ENCODE assay signal across 8 mouse cellular contexts in genomic region chr4:86696890-86697289, GRCm38 (mm10). TPM values are rescaled to one million over a fixed set of nuclear protein-coding genes. Genes with fewer than 3 reads are reported as not detected.
A peak's percentile ranks its signal among the peaks of the same experiment; 100 is the strongest.
DNase-seq lines count a peak whose midpoint lies in the region; ATAC-seq and TF ChIP-seq lines count a peak whose summit lies in the region.

No protein-coding gene starts in this region.

- TF ChIP-seq EP300 in liver, postnatal 0 days (IDR thresholded peaks at IDR 0.05; ENCODE audit: low read depth) = no peak

- peak; percentile 39 for DNase-seq in ovary, postnatal 14 days (ENCODE audit: low spot score)
- no peak for DNase-seq in ovary, adult 18-20 months (ENCODE audit: low spot score)
- DNase-seq in T-cell, adult 2 months (ENCODE audit: low spot score) = peak; percentile 48
- DNase-seq in embryonic facial prominence, embryonic 11.5 days (ENCODE audit: low spot score) = peak; percentile 85
- peak; percentile 36 for DNase-seq in liver, postnatal 0 days
- DNase-seq in gastrocnemius, adult 8-10 months (ENCODE audit: low spot score in 2 of 2) = no peak

- peak overlapping the region; percentile 25; the same call in 1 of the 2 replicates for H3K9ac ChIP-seq in embryonic facial prominence, embryonic 11.5 days (replicated peaks; ENCODE audit: low read length)
- no peak overlapping the region for H3K9ac ChIP-seq in hindbrain, embryonic 16.5 days (ENCODE audit: low read depth, low read length)
- H3K9ac ChIP-seq in liver, postnatal 0 days (replicated peaks) = no peak overlapping the region
- H3K9ac ChIP-seq in neural tube, embryonic 13.5 days = no peak overlapping the region

- no peak overlapping the region for H3K27ac ChIP-seq in embryonic facial prominence, embryonic 11.5 days (replicated peaks; ENCODE audit: low read depth, low read length)
- no peak overlapping the region for H3K27ac ChIP-seq in hindbrain, embryonic 16.5 days (ENCODE audit: low read depth, low read length)
- H3K27ac ChIP-seq in liver, postnatal 0 days (ENCODE audit: low read depth) = no peak overlapping the region
- no peak overlapping the region for H3K27ac ChIP-seq in neural tube, embryonic 13.5 days (replicated peaks)

- H3K27me3 ChIP-seq in embryonic facial prominence, embryonic 11.5 days (ENCODE audit: control insufficient read depth, insufficient read depth, low read length) = no peaks in the 10 kb centered on the region
- H3K27me3 ChIP-seq in hindbrain, embryonic 16.5 days (replicated peaks; ENCODE audit: control insufficient read depth, insufficient read depth, low read length) = no peaks in the 10 kb centered on the region
- H3K27me3 ChIP-seq in liver, postnatal 0 days (ENCODE audit: insufficient read depth, low read length) = no peaks in the 10 kb centered on the region
- no peaks in the 10 kb centered on the region for H3K27me3 ChIP-seq in neural tube, embryonic 13.5 days

- ATAC-seq in embryonic facial prominence, embryonic 11.5 days (replicated peaks; ENCODE audit: insufficient number of reproducible peaks, low FRiP score, low TSS enrichment, low read depth) = 0 out of 2 replicates have a peak, but pooled peaks have one; percentile 65
- ATAC-seq in hindbrain, embryonic 16.5 days = peak; percentile 84
- peak; percentile 64 for ATAC-seq in liver, postnatal 0 days
- peak; percentile 63; the same call in 1 of the 2 replicates for ATAC-seq in neural tube, embryonic 13.5 days (ENCODE audit: low read depth)

- no peaks in the 10 kb centered on the region for H3K9me3 ChIP-seq in embryonic facial prominence, embryonic 11.5 days (replicated peaks; ENCODE audit: control insufficient read depth, low read length)
- H3K9me3 ChIP-seq in hindbrain, embryonic 16.5 days (ENCODE audit: control insufficient read depth, low read length) = no peaks in the 10 kb centered on the region
- no peaks in the 10 kb centered on the region for H3K9me3 ChIP-seq in liver, postnatal 0 days (ENCODE audit: low read length)
- H3K9me3 ChIP-seq in neural tube, embryonic 13.5 days = no peaks in the 10 kb centered on the region

- 10% methylated on average over 4 of the region's 4 CpGs for WGBS in embryonic facial prominence, embryonic 11.5 days
- WGBS in hindbrain, embryonic 16.5 days = 11% methylated on average over 4 of the region's 4 CpGs
- 4% methylated on average over 4 of the region's 4 CpGs for WGBS in liver, postnatal 0 days (ENCODE audit: insufficient replicate concordance)
- whole genome bisulfite sequencing in neural tube, embryonic 13.5 days = 10% methylated on average over 4 of the region's 4 CpGs

- H3K4me2 ChIP-seq in embryonic facial prominence, embryonic 11.5 days (ENCODE audit: low read depth, low read length) = no peak overlapping the region
- H3K4me2 ChIP-seq in hindbrain, embryonic 16.5 days (ENCODE audit: low read length) = no peak overlapping the region
- H3K4me2 ChIP-seq in liver, postnatal 0 days (ENCODE audit: low read depth, low read length) = no peak overlapping the region
- no peak overlapping the region for H3K4me2 ChIP-seq in neural tube, embryonic 13.5 days

- peak; percentile 91 for TF ChIP-seq CTCF in liver, postnatal 0 days (IDR thresholded peaks at IDR 0.05; ENCODE audit: low read depth)

- H3K4me3 ChIP-seq in embryonic facial prominence, embryonic 11.5 days (ENCODE audit: low read depth, low read length) = no peak overlapping the region
- H3K4me3 ChIP-seq in hindbrain, embryonic 16.5 days (ENCODE audit: low read length) = no peak overlapping the region
- no peak overlapping the region for H3K4me3 ChIP-seq in liver, postnatal 0 days (ENCODE audit: low read depth, low read length)
- H3K4me3 ChIP-seq in neural tube, embryonic 13.5 days = no peak overlapping the region

- H3K36me3 ChIP-seq in embryonic facial prominence, embryonic 11.5 days (replicated peaks; ENCODE audit: control insufficient read depth, insufficient read depth, low read depth, low read length) = no peaks in the 10 kb centered on the region
- no peaks in the 10 kb centered on the region for H3K36me3 ChIP-seq in hindbrain, embryonic 16.5 days (ENCODE audit: control insufficient read depth, insufficient read depth, low read length)
- H3K36me3 ChIP-seq in liver, postnatal 0 days (replicated peaks; ENCODE audit: insufficient read depth, low read length) = no peaks in the 10 kb centered on the region
- no peaks in the 10 kb centered on the region for H3K36me3 ChIP-seq in neural tube, embryonic 13.5 days

- H3K4me1 ChIP-seq in embryonic facial prominence, embryonic 11.5 days (ENCODE audit: control insufficient read depth, insufficient read depth, low read length) = no peaks in the 10 kb centered on the region
- H3K4me1 ChIP-seq in hindbrain, embryonic 16.5 days (ENCODE audit: control insufficient read depth, insufficient read depth, low read depth, low read length) = no peaks in the 10 kb centered on the region
- no peaks in the 10 kb centered on the region for H3K4me1 ChIP-seq in liver, postnatal 0 days (ENCODE audit: insufficient read depth)
- H3K4me1 ChIP-seq in neural tube, embryonic 13.5 days (replicated peaks) = no peaks in the 10 kb centered on the region

RNA-seq across cellular contexts. Expression of gene Plin2, which starts 27.0 kb away (rescaled TPM):
- polyA plus RNA-seq in embryonic facial prominence, embryonic 11.5 days (2014; fragmentation: Nextera tagmentation; extraction: Ambion mirVana) = 79.8 and 91.4 TPM in 2 replicates
- polyA plus RNA-seq in hindbrain, embryonic 16.5 days (2015; fragmentation: Nextera tagmentation; extraction: Ambion mirVana) = 49.5 and 53.8 TPM in 2 replicates
- 451 and 487 TPM in 2 replicates for polyA plus RNA-seq in liver, postnatal 0 days (2015; fragmentation: Nextera tagmentation; extraction: Ambion mirVana)
- polyA plus RNA-seq in neural tube, embryonic 13.5 days (2015; fragmentation: Nextera tagmentation; extraction: Ambion mirVana) = 60.1 and 65.0 TPM in 2 replicates
- total RNA-seq in gastrocnemius, adult 8-10 months (2022) = 10 to 100 TPM; 42.1 to 59.5 (median 52.5) TPM

RNA-seq across cellular contexts. Expression of gene Dennd4c, which starts 51.5 kb away (rescaled TPM):
- polyA plus RNA-seq in embryonic facial prominence, embryonic 11.5 days (2014; fragmentation: Nextera tagmentation; extraction: Ambion mirVana) = 6.3 and 7.0 TPM in 2 replicates
- polyA plus RNA-seq in hindbrain, embryonic 16.5 days (2015; fragmentation: Nextera tagmentation; extraction: Ambion mirVana) = 3.0 and 3.2 TPM in 2 replicates
- 1.4 and 1.8 TPM in 2 replicates for polyA plus RNA-seq in liver, postnatal 0 days (2015; fragmentation: Nextera tagmentation; extraction: Ambion mirVana)
- polyA plus RNA-seq in neural tube, embryonic 13.5 days (2015; fragmentation: Nextera tagmentation; extraction: Ambion mirVana) = 3.2 and 5.8 TPM in 2 replicates
- total RNA-seq in gastrocnemius, adult 8-10 months (2022) = 10 to 100 TPM; 28.9 to 36.6 (median 34.0) TPM

Comparison
In these comparisons a context has a peak if more than half of its experiments do, and no peak if none do; other contexts are left out.
1. DNase-seq: peak in ovary, postnatal 14 days (single experiment), T-cell, adult 2 months (single experiment), embryonic facial prominence, embryonic 11.5 days (single experiment) and liver, postnatal 0 days (single experiment); none in ovary, adult 18-20 months (single experiment) and gastrocnemius, adult 8-10 months (0 of 2).
2. Peak in every context shown above with its lines, with median percentiles within 50 percentile points of each other: ATAC-seq.